Comparison of ENCODE assay signal across 8 mouse cellular contexts in the genomic region with DNA sequence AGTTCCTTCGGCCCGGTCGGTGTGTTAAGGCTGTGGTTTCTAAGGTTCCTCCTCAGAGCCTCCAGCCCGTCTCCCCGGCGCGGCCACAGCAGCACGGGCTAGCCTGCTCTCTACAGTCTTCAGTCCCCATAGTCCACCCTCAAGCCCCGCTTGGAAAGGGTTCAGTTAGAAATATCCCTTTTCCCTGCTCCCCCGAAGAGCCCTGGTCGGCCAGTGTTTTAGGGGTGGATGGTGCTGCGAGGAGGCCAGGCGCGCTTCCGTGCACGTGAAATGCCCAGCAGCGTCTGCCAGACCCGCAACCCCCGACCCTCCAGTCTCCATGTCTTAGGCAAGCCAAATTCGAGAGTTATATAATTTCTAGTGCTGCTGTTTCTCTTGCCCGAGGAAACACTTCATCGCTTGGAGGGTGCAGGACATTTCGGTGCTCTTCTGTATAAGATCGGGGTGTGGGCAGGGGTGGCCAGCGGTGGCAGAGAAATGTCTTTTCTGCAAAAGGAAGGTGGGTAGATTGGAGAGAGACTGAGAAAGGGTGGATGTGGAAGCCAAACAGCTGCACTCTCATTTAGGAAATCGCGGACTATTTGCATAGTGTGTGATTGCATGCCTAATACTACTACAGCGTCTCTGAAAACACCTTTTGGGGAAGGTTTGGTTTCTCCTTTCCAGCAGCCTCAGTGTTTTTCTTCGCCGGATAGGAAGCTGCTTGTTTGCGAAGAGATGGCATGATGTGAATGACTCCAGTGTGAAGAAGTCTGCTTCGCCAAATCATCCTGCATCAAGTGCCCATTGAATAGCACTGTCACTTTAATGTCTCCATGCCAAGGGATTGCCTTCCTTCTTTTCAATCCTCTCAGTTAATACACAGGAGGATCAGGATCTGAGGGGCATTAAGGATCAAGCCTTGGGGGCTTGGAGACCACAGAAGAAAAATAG. TPM values are rescaled to one million over a fixed set of nuclear protein-coding genes. Genes with fewer than 3 reads are reported as not detected.
DNase-seq lines count a peak whose midpoint lies in the region; ATAC-seq and TF ChIP-seq lines count a peak whose summit lies in the region.

Gene Dlg2 (plus strand): TSS at position 360 of the 933 bp plus-strand sequence.

- no peak; the same call in 1 of the 2 replicates for ATAC-seq in kidney, embryonic 16.5 days (ENCODE audit: low FRiP score, low TSS enrichment)
- ATAC-seq in erythroid progenitor cell, adult 5-6 weeks (replicated peaks; ENCODE audit: low FRiP score, poor library complexity, severe bottlenecking): peak; percentile 14; the same call in 1 of the 2 replicates
- peak; percentile 84 for ATAC-seq in intestine, embryonic 15.5 days
- no peak for ATAC-seq in liver, postnatal 0 days

- peak within 1 kb of the TSS; percentile 77 for H3K9ac ChIP-seq in kidney, embryonic 16.5 days (replicated peaks; ENCODE audit: low read length)
- peak within 1 kb of the TSS; percentile 67 for H3K9ac ChIP-seq in intestine, embryonic 15.5 days
- H3K9ac ChIP-seq in liver, postnatal 0 days (replicated peaks): peak within 1 kb of the TSS; percentile 73

- no peak for TF ChIP-seq CTCF in liver, postnatal 0 days (IDR thresholded peaks at IDR 0.05; ENCODE audit: low read depth)

- H3K4me1 ChIP-seq in kidney, embryonic 16.5 days (ENCODE audit: insufficient read depth, low read length): peaks cover 8% of the 10 kb centered on the region
- H3K4me1 ChIP-seq in intestine, embryonic 15.5 days (replicated peaks): no peaks in the 10 kb centered on the region; the same call in 1 of the 2 replicates
- peaks cover 18% of the 10 kb centered on the region for H3K4me1 ChIP-seq in liver, postnatal 0 days (ENCODE audit: insufficient read depth)

- no peak for DNase-seq in kidney, postnatal 10 days
- peak; percentile 74 to 92 for DNase-seq in adrenal gland, adult (ENCODE audit: inconsistent age in 2 of 2, low spot score in 1 of 2)
- DNase-seq in liver, postnatal 0 days: no peak
- DNase-seq in right cerebral cortex, postnatal 10 days (ENCODE audit: low spot score in 2 of 2): peak; percentile 26 to 68
- no peak for DNase-seq in spleen, postnatal 10 days (ENCODE audit: low spot score in 2 of 2)

- H3K27ac ChIP-seq in kidney, embryonic 16.5 days (ENCODE audit: low read length): peak within 1 kb of the TSS; percentile 66
- peak within 1 kb of the TSS; percentile 45; the same call in 1 of the 2 replicates for H3K27ac ChIP-seq in intestine, embryonic 15.5 days
- H3K27ac ChIP-seq in liver, postnatal 0 days (ENCODE audit: low read depth): peak within 1 kb of the TSS; percentile 75

- no peaks in the 10 kb centered on the region for H3K36me3 ChIP-seq in kidney, embryonic 16.5 days (ENCODE audit: insufficient read depth, low read length)
- no peaks in the 10 kb centered on the region for H3K36me3 ChIP-seq in intestine, embryonic 15.5 days
- no peaks in the 10 kb centered on the region; the same call in 1 of the 2 replicates for H3K36me3 ChIP-seq in liver, postnatal 0 days (replicated peaks; ENCODE audit: insufficient read depth, low read length)

- peaks cover 4% of the 10 kb centered on the region; the same call in 1 of the 2 replicates for H3K27me3 ChIP-seq in kidney, embryonic 16.5 days (ENCODE audit: insufficient read depth, low read length)
- H3K27me3 ChIP-seq in intestine, embryonic 15.5 days (replicated peaks): no peaks in the 10 kb centered on the region
- H3K27me3 ChIP-seq in liver, postnatal 0 days (ENCODE audit: insufficient read depth, low read length): 0 out of 2 replicates have a peak, but pooled peaks cover 2% of the 10 kb centered on the region

- H3K4me2 ChIP-seq in kidney, embryonic 16.5 days (replicated peaks; ENCODE audit: low read depth, low read length): peak within 1 kb of the TSS; percentile 90
- H3K4me2 ChIP-seq in intestine, embryonic 15.5 days (replicated peaks): peak within 1 kb of the TSS; percentile 94
- H3K4me2 ChIP-seq in liver, postnatal 0 days (ENCODE audit: low read depth, low read length): peak within 1 kb of the TSS; percentile 99

- TF ChIP-seq EP300 in liver, postnatal 0 days (IDR thresholded peaks at IDR 0.05; ENCODE audit: low read depth): no peak

- no peaks in the 10 kb centered on the region for H3K9me3 ChIP-seq in kidney, embryonic 16.5 days (ENCODE audit: low read length)
- no peaks in the 10 kb centered on the region for H3K9me3 ChIP-seq in intestine, embryonic 15.5 days
- H3K9me3 ChIP-seq in liver, postnatal 0 days (ENCODE audit: low read length): no peaks in the 10 kb centered on the region

- peak within 1 kb of the TSS; percentile 80 for H3K4me3 ChIP-seq in kidney, embryonic 16.5 days (ENCODE audit: low read length)
- peak within 1 kb of the TSS; percentile 62 for H3K4me3 ChIP-seq in intestine, embryonic 15.5 days (replicated peaks)
- peak within 1 kb of the TSS; percentile 81 for H3K4me3 ChIP-seq in liver, postnatal 0 days (ENCODE audit: low read depth, low read length)

- WGBS in kidney, embryonic 16.5 days: under 1% methylated on average over 32 of the region's 32 CpGs
- 1% methylated on average over 32 of the region's 32 CpGs for WGBS in intestine, embryonic 15.5 days
- under 1% methylated on average over 32 of the region's 32 CpGs for WGBS in liver, postnatal 0 days (ENCODE audit: insufficient replicate concordance)

RNA-seq across cellular contexts. Expression of gene Dlg2, which starts in this region (rescaled TPM):
- 0.98 and 1.0 TPM in 2 replicates for polyA plus RNA-seq in kidney, embryonic 16.5 days (2015; fragmentation: Nextera tagmentation; extraction: Ambion mirVana)
- 5.8 TPM in 1 of 2 replicates, not detected in the other for total RNA-seq in erythroid progenitor cell, adult 5-6 weeks (2015; ENCODE audit: low replicate concordance)
- not detected in 2 replicates for total RNA-seq in erythroid progenitor cell, adult 5-6 weeks (2017; ENCODE audit: low replicate concordance)
- 4.7 and 4.8 TPM in 2 replicates for polyA plus RNA-seq in intestine, embryonic 15.5 days (2015; fragmentation: Nextera tagmentation; extraction: Ambion mirVana)
- polyA plus RNA-seq in liver, postnatal 0 days (2015; fragmentation: Nextera tagmentation; extraction: Ambion mirVana): 0.41 and 0.47 TPM in 2 replicates

Comparison
In these comparisons a context has a peak if more than half of its experiments do, and no peak if none do; other contexts are left out.
1. ATAC-seq: peak in erythroid progenitor cell, adult 5-6 weeks (single experiment) and intestine, embryonic 15.5 days (single experiment); none in kidney, embryonic 16.5 days (single experiment) and liver, postnatal 0 days (single experiment).
2. DNase-seq: peak in adrenal gland, adult (2 of 2) and right cerebral cortex, postnatal 10 days (2 of 2); none in kidney, postnatal 10 days (single experiment), liver, postnatal 0 days (single experiment) and spleen, postnatal 10 days (0 of 2).
3. Peak in every context shown above with its lines, with median percentiles within 50 percentile points of each other: H3K27ac ChIP-seq, H3K4me2 ChIP-seq, H3K4me3 ChIP-seq and H3K9ac ChIP-seq.